Mouse (Mus musculus) hindbrain, embryonic 12.5 days (tissue): ENCODE measurements around the gene Eefsec. TPM values are rescaled to one million over a fixed set of nuclear protein-coding genes. Genes with fewer than 3 reads are reported as not detected.

Source experiments
- ATAC-seq: fragments of 200-750 bp; cut with Nextera tagmentation; 2 replicates; pipeline ENCODE4 v1.8.0; 2017; ENCODE audit warnings: moderate TSS enrichment; ENCODE audit not compliant: low FRiP score
- H3K27ac ChIP-seq: fragments of 300-500 bp; sonication (generic); 2 replicates; pipeline ENCODE4 v1.5.1; 2016; ENCODE audit warnings: mild to moderate bottlenecking
- H3K27me3 ChIP-seq: fragments of 300-500 bp; sonication (generic); 2 replicates; pipeline ENCODE4 v1.6.1; 2016; ENCODE audit warnings: mild to moderate bottlenecking
- H3K36me3 ChIP-seq: fragments of 300-500 bp; sonication (generic); 2 replicates; pipeline ENCODE4 v1.6.1; 2016; ENCODE audit warnings: mild to moderate bottlenecking
- H3K4me1 ChIP-seq: fragments of 300-500 bp; sonication (generic); 2 replicates; pipeline ENCODE4 v1.6.1; 2016
- H3K4me2 ChIP-seq: fragments of 300-500 bp; sonication (generic); replicated peaks from 2 replicates; pipeline ENCODE4 v1.6.1; 2016; ENCODE audit warnings: mild to moderate bottlenecking
- H3K4me3 ChIP-seq: fragments of 300-500 bp; sonication (generic); 2 replicates; pipeline ENCODE4 v1.5.1; 2016; ENCODE audit warnings: mild to moderate bottlenecking
- H3K9ac ChIP-seq: fragments of 300-500 bp; sonication (generic); 2 replicates; pipeline ENCODE4 v1.6.1; 2016; ENCODE audit warnings: mild to moderate bottlenecking, moderate library complexity
- H3K9me3 ChIP-seq: fragments of 300-500 bp; sonication (generic); replicated peaks from 2 replicates; pipeline ENCODE4 v1.6.1; 2016; ENCODE audit warnings: mild to moderate bottlenecking
- WGBS: fragments of 180-500 bp; shearing (Covaris S2); methylation state at CpG from one replicate; pipeline ENCODE4 v1.1.7; 2016; 5-methylcytosine and 5-hydroxymethylcytosine counted together
- polyA plus RNA-seq: library from polyadenylated mRNA; unstranded; fragments of >200 nt; fragmentation: Nextera tagmentation; extraction: Ambion mirVana; gene quantifications from 2 replicates; pipeline ENCODE4 v1.2.1, GENCODE M21; 2016

Gene Eefsec
- 27.9 and 28.8 TPM in 2 replicates for polyA plus RNA-seq

DNA sequence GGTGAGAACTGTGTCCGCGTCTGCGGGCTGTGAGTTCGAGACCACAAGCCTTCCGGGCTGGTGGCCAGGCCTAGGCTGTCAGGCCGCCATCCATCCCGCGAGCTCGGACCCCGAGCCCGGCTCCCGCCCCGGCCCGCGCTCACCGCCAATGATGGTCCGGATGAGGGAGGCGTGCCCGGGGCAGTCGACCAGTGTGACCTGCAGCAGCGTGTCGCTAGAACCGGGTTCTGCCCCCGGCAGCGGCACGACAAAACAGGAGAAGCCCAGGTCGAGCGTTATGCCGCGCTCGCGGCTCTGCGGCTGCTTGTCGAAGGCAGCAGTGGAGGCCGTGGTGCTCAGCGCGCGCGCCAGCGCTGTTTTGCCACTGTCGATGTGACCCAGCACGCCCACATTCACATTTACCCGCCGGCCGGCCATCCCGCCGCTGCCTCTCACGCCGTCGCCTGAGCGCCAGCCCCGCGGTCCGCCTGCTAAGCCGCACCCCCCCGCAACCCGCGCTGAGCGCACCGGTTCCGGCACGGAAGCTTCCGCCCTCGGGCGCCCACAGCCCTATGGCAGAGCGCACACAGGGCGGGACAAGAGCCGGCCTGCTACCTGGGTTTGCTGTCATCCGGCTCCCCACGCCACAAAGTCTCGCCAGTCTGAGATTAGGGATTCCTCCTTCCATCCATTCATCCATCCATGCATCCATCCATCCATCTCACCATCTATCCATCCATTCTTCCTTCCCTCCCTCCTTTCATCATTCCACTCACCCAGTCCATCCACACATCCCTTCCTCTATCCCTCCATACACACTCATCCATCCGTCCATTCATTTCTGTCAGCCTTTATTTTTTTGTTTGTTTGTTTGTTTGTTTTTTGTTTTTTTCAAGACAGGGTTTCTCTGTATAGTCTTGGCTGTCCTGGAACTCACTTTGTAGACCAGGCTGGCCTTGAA, at the start of gene Eefsec:
Gene Eefsec (minus strand): TSS at position 477 of the 940 bp plus-strand sequence.
- H3K9me3 ChIP-seq = no peaks in the 10 kb centered on the region
- peak within 1 kb of the TSS; percentile 90 for H3K4me2 ChIP-seq
- peak; percentile 90 for ATAC-seq
- peaks cover 5% of the 10 kb centered on the region for H3K27me3 ChIP-seq
- H3K9ac ChIP-seq = peak within 1 kb of the TSS; percentile 91
- H3K27ac ChIP-seq = peak within 1 kb of the TSS; percentile 74
- 1% methylated on average over 65 of the region's 72 CpGs for WGBS
- H3K4me1 ChIP-seq = peaks cover 18% of the 10 kb centered on the region
- no peaks in the 10 kb centered on the region for H3K36me3 ChIP-seq
- peak within 1 kb of the TSS; percentile 87 for H3K4me3 ChIP-seq

DNA sequence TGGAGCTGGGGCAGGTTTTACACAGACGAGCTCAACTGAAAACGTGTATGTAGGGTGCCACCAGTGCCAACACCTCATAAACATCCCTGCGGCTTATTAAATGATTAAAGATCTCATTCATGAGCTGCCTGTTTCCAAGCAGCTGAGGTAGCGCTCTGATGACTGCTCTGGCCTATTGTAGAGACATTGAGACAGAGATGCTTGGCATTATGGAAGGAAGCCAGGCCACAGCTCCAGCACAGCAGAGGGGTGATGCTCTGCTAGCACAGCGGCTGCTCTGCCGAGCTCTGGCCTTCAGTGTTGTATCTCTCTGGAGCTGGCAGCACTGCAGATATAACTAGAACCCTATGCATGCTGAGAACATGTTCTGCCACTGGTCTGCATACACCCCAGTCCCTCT, 47.4 kb upstream of the Eefsec start:
- 94% methylated on average over 6 of the region's 6 CpGs for WGBS
- Histone ChIP-seq H3K36me3 (peaks cover 56% of the 10 kb centered on the region), H3K27me3 (no peaks in the 10 kb centered on the region), H3K4me1 (no peaks in the 10 kb centered on the region), H3K9me3 (no peaks in the 10 kb centered on the region), H3K9ac (no peak overlapping the region), H3K27ac (no peak overlapping the region), H3K4me2 (no peak overlapping the region), H3K4me3 (no peak overlapping the region)
- no peak for ATAC-seq

DNA sequence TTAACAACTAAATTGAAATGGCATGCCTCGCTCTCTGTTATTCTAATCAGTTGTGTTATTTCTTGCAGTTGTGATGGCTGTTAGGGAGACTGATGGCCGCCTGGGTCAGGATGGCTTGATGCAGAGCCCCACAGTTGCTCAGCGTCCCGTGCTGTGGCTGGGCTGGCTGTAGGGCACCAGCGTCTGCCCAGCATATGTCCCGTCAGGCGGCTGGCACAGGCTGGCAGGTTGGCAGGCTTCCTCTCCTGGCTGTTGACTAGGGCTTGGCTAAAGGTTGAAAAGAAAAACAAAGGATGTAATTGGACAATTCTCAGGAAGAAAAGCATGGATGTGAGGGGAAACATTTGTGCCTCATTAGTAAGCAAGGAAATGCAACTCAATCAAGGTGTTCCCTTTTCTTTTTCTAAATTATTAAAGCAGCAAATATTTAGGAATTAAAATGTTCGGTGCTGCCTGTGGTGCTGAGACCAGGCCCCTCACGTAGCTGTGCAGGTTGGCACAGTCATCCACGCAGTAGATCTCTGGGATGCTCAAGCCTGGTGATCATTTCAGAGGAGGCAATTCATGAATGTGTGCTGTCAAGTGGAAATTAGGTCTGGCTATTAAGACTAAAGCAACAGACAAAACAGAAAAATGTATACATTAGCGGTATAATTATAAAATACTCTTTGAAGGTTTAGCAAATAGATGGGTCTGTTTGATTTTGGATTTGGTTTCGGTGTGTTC, 44.5 kb upstream of the Eefsec start:
- H3K27me3 ChIP-seq = no peaks in the 10 kb centered on the region
- H3K4me2 ChIP-seq = no peak overlapping the region
- H3K36me3 ChIP-seq = peaks cover 61% of the 10 kb centered on the region
- no peak overlapping the region for H3K27ac ChIP-seq
- ATAC-seq = no peak
- H3K4me1 ChIP-seq = no peaks in the 10 kb centered on the region
- H3K9ac ChIP-seq = no peak overlapping the region
- H3K9me3 ChIP-seq = no peaks in the 10 kb centered on the region
- no peak overlapping the region for H3K4me3 ChIP-seq
- 92% methylated on average over 12 of the region's 12 CpGs for WGBS

DNA sequence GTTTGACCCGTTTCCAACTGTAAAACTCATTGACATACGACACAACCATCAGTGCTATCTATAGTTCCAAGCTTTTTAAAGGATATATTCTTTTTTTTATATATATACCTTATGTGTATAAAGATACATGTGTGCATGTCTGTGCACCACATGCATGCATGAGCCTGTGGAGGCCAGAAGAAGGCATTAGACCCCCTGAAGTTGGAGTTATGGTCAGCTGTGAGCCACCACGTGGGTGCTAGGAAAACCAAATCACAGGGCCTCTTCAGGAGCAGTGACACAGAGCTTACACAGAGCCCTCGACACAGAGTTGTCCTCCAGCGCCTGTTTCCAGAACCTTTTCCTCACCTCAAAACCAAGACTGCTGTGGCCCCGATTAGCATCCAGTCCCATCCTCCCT, 43.5 kb upstream of the Eefsec start:
- Histone ChIP-seq H3K9me3 (no peaks in the 10 kb centered on the region), H3K4me2 (no peak overlapping the region), H3K9ac (no peak overlapping the region), H3K4me3 (no peak overlapping the region), H3K4me1 (no peaks in the 10 kb centered on the region), H3K27me3 (no peaks in the 10 kb centered on the region), H3K27ac (no peak overlapping the region), H3K36me3 (peaks cover 69% of the 10 kb centered on the region)
- whole genome bisulfite sequencing = 95% methylated on average over 6 of the region's 6 CpGs
- ATAC-seq = no peak

DNA sequence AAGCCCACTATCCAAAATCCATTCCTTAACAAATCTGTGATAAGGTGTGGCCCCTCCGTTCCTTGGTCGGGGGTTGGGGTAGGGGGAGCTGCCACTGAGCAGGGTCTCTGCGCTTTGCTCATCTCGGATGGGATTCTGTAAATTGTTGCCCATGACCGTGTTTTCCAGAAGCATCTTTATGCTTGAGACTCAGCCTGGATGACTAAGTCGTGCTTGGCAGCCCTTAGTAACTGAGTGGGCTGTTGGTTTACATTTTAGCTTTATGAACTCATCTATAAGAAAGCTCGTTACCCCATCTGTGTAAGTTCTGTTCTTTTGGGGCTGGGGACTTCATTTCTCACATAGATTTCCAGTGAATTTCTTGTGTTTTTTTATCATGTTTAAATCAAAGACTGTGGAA, 42.7 kb upstream of the Eefsec start:
- H3K27me3 ChIP-seq = no peaks in the 10 kb centered on the region
- 94% methylated on average over 7 of the region's 7 CpGs for WGBS
- no peak for ATAC-seq
- no peak overlapping the region for H3K4me3 ChIP-seq
- H3K9me3 ChIP-seq = no peaks in the 10 kb centered on the region
- H3K27ac ChIP-seq = no peak overlapping the region
- no peak overlapping the region for H3K9ac ChIP-seq
- H3K36me3 ChIP-seq = peaks cover 77% of the 10 kb centered on the region
- no peak overlapping the region for H3K4me2 ChIP-seq
- H3K4me1 ChIP-seq = no peaks in the 10 kb centered on the region

DNA sequence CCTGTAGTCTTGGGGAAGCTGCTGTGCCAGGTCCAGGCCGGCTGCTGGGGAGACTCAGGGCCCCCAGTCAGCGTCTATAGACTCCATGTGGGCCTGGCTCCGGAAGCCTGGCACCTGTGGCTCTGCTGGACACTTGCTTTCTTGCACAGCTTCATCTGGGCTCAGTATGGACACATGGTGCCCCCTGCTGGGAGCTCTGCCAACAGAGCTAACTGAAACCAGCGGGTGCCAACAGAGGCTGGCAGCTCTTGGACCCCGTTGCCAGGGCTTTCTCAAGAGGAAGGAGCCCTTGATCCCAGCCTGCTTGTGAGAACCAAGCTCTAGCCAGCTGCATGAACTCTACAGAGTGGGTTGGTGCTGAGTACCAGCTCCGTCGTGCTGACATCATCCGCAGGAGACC, 40.6 kb upstream of the Eefsec start:
- Histone ChIP-seq H3K4me2 (no peak overlapping the region), H3K27me3 (no peaks in the 10 kb centered on the region), H3K4me1 (no peaks in the 10 kb centered on the region), H3K27ac (no peak overlapping the region), H3K4me3 (no peak overlapping the region), H3K36me3 (peaks cover 78% of the 10 kb centered on the region), H3K9me3 (no peaks in the 10 kb centered on the region), H3K9ac (no peak overlapping the region)
- WGBS = 88% methylated on average over 8 of the region's 8 CpGs
- ATAC-seq = no peak

DNA sequence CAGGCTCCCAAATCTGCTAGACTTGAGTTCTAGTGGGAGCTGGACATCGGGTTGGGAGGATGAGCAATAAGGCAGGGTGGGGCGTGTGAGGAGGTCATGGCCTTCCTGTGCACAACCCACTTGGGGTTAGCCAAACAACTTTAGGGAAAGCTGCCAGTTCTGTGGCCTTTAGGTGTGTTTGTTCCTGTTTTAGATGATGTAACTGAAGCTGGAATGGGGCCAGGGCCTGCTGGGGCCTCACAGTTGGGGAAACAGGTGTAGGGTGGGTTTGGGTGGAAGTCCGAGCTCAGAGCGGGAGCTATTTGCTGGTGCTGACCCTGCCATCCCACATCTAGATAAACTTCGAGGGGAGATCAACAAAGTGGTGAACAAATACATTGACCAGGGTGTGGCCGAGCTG, 39.0 kb upstream of the Eefsec start:
- H3K4me3 ChIP-seq = no peak overlapping the region
- no peak overlapping the region for H3K9ac ChIP-seq
- H3K36me3 ChIP-seq = peaks cover 80% of the 10 kb centered on the region
- ATAC-seq = no peak
- no peaks in the 10 kb centered on the region for H3K4me1 ChIP-seq
- H3K27ac ChIP-seq = no peak overlapping the region
- no peaks in the 10 kb centered on the region for H3K9me3 ChIP-seq
- 92% methylated on average over 6 of the region's 6 CpGs for WGBS
- no peaks in the 10 kb centered on the region for H3K27me3 ChIP-seq
- H3K4me2 ChIP-seq = no peak overlapping the region

DNA sequence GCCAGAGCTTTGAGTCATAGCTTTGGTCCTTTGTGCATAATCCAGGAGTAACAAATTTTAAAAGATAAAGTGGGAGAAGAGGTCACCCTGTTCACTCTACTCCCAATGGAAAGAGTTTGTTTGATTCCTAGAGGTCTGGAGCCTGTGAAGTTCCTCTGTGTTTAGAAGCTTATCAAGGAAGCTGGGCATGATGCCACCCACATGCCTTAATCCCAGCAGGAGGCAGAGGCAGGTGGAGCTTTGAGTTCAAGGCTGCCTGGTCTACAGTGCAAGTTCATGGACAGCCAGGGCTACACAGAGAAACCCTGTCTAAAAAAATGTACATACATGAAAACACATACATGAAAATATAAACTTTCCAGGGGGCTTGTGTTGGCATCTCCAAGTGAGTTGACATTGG, 37.6 kb upstream of the Eefsec start:
- Histone ChIP-seq H3K27ac (no peak overlapping the region), H3K4me2 (no peak overlapping the region), H3K9ac (no peak overlapping the region), H3K4me3 (no peak overlapping the region), H3K27me3 (no peaks in the 10 kb centered on the region), H3K4me1 (no peaks in the 10 kb centered on the region), H3K9me3 (no peaks in the 10 kb centered on the region), H3K36me3 (peaks cover 89% of the 10 kb centered on the region)
- ATAC-seq = no peak

DNA sequence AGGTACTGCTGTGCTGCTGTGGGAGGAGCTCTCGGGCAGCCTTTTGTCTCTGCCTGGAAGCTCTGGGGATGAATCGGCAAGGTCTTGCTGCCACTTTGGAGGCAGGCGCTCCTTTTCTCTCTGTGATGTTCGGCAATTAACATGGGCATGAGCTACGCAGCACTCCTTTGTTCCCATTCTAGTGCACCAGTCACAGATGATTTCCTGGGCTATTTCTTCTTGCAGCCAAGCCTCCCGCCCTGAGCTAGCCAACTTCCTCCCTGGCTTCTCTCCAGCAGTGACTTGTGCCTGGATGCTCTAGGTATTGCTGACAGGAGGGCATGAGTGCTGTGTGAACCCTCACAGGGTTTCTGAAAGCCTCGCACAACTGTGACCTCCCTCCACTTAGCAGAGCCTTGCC, 36.8 kb upstream of the Eefsec start:
- Histone ChIP-seq H3K4me2 (no peak overlapping the region), H3K4me3 (no peak overlapping the region), H3K4me1 (no peaks in the 10 kb centered on the region), H3K36me3 (peaks cover 90% of the 10 kb centered on the region), H3K27me3 (no peaks in the 10 kb centered on the region), H3K27ac (no peak overlapping the region), H3K9me3 (no peaks in the 10 kb centered on the region), H3K9ac (no peak overlapping the region)
- no peak for ATAC-seq
- 76% methylated on average over 7 of the region's 7 CpGs for WGBS

DNA sequence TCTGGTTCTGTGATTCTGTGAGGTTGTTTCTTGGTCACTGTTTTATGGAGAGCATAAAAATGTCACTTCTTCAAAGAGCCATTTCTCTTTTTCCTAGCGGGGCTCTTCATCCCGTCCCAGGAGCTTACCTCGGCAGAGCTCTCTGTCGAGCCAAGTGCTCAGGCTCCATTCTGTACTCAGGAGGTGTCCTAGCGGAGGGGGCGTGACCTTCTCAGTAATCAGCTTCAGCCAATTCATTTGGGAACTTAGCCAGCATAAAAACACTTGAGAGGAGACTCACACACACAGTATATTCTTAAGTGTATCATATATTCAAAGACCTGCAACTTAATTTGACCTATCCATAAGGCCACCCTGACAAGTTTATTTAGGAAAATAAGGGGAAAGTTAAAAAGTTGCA, 34.1 kb upstream of the Eefsec start:
- Histone ChIP-seq H3K4me2 (no peak overlapping the region), H3K9ac (no peak overlapping the region), H3K4me3 (no peak overlapping the region), H3K4me1 (no peaks in the 10 kb centered on the region), H3K27ac (no peak overlapping the region), H3K27me3 (no peaks in the 10 kb centered on the region), H3K9me3 (no peaks in the 10 kb centered on the region), H3K36me3 (peaks cover 88% of the 10 kb centered on the region)
- WGBS = 76% methylated on average over 6 of the region's 6 CpGs
- ATAC-seq = no peak

DNA sequence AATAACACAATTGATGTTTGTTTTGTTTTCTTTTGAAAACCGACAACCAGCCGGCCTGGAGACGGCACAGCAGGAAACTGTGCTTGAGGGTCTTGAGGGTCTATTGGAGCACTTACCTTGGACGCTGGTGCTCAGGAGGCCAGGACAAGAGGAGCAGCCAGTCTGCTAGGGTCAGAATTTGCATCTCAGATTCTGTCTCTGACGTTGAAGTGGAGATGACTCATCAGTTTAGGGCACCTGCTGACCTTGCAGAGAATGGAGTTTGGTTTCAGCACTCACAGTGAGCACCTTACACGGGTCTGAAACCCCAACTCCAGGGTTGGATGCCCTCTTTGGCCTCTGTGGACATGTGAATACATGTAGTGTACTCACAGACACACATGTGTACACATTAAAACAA, 23.5 kb upstream of the Eefsec start:
- Histone ChIP-seq H3K4me3 (no peak overlapping the region), H3K27ac (no peak overlapping the region), H3K9me3 (no peaks in the 10 kb centered on the region), H3K4me2 (no peak overlapping the region), H3K4me1 (peaks cover 11% of the 10 kb centered on the region), H3K36me3 (peaks cover 70% of the 10 kb centered on the region), H3K27me3 (no peaks in the 10 kb centered on the region), H3K9ac (no peak overlapping the region)
- WGBS = 70% methylated on average over 6 of the region's 6 CpGs
- no peak for ATAC-seq

DNA sequence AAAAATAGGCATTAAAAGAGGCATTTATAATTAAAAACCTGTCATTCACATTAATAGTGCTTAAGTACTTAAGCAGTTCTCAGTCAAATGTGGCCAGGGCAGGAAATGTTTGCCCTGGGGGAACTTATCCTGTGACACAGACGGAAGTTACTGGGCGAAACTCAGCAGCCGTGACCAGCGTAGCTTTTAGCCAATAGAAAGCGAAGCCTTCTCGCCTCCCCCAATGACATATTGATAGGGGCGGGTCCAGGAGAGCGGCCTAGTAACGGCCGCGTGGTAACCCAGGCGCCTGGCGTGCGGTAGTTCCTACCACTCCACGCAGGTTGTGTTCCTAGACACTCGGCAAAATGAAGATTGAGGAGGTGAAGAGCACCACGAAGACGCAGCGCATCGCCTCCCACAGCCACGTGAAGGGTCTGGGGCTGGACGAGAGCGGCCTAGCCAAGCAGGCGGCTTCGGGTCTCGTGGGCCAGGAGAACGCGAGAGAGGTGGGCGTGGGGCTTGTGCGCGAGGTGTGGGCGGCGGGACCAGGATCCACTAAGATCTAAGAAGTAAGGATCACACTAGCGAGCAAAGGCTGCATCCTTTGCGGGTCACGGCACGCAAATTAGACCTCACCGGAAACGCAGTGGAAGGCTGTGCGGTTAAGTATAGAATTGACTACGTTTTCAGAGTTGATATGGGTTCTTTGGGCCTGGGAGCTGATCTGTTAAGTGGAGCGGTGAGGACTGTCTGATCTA, 19.0 kb upstream of the Eefsec start, which contains the start of gene Ruvbl1:
Gene Ruvbl1 (plus strand): TSS at position 229 of the 740 bp plus-strand sequence.
- H3K4me1 ChIP-seq = peaks cover 11% of the 10 kb centered on the region
- peak within 1 kb of the TSS; percentile 75 for H3K9ac ChIP-seq
- peaks cover 28% of the 10 kb centered on the region for H3K36me3 ChIP-seq
- no peaks in the 10 kb centered on the region for H3K9me3 ChIP-seq
- no peak within 1 kb of the TSS for H3K27ac ChIP-seq
- peak within 1 kb of the TSS; percentile 67 for H3K4me3 ChIP-seq
- ATAC-seq = peak; percentile 100
- peak within 1 kb of the TSS; percentile 86 for H3K4me2 ChIP-seq
- H3K27me3 ChIP-seq = peaks cover 4% of the 10 kb centered on the region
- WGBS = under 1% methylated on average over 42 of the region's 42 CpGs
